Mouse (Mus musculus) right cerebral cortex, postnatal 4 days (tissue): ENCODE results near the gene Ndufv3.

Source experiments
- DNase-seq: peaks from one replicate; pipeline ENCODE4 v3.0.0-alpha.2; 2022

Gene Ndufv3

DNA sequence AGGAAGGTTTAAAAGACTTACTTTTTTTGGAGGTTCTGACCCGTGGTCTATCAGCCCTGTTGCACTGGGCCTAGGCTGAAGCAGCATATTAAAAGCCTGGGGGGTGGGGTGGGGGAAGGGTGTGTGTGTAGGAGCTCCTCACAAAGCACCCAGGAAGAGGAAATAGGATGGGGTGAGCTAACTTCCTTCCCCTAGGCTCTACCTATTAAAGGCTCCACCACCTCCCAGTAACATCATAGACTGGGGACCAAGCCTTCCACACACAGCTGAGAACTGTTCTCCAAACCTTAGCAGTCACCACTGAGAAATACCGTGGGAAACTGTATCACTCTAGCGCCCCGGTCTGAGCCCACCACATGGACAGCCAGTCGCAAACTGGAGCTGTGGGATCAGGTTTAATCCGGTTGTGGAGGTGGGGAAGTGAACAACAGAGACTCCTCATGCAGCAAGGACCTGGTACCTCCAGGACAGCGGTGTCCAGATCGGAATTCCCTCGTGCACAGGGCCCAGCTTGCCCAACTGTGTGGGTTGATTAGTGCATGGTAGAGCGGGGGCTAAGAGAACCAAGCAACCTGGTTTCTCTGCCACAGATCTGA, 38.1 kb downstream of the Ndufv3 start:
- DNase-seq: no peak

DNA sequence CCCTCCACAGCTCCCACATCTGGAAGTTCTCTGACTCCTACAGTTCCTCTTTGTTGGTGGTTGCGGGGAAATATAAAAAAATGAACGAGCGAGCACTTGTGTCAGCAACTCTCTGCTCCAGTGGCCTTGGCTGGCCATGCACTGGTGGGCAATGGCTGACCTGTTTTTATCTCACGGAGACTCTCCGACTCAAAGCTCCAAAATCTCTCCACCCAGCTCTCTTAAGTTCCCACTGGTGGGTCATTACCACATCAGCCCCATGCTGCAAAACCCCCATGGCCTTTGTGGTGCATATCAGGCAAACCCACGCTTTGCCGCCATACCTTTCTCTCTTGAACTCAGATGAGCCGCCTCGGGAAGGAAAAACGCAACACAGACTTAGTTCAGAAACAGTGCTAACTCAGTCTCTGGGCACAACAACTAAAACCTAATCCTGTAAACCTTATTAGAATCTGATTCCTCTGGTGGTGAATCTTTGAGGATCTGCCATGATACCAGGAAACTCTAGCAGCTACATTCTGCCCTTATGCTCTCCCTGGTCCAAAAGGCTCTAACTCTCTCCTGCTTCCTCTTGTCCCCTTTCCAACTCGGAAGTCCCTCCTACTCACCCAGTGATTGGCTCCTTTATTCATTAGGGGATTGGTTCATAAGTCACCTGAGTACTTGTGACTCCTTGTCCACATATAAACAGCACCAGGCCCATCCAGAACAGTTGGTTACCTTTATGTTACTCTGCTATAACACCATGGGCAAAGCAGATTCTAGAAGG, 39.3 kb downstream of the Ndufv3 start:
- DNase-seq: no peak

DNA sequence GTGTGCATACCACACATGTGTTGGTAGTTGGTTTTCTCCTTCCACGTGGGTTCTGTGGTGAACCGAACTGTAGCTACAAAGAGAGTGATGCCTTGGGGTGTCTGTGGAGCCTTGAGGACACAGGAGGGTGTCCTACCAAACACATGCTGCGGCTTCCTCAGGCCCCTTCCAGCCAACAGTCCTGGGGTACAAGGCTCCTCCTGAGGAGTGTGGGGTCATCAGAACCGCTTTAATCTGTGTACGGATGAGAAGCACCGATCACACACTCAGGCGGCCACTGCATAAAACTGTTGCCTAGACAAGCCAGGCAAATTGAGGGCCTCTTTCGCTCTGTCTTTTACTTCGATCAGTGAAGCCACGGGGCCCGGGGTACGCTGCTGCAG, 43.7 kb downstream of the Ndufv3 start:
- DNase-seq: peak; percentile 45

DNA sequence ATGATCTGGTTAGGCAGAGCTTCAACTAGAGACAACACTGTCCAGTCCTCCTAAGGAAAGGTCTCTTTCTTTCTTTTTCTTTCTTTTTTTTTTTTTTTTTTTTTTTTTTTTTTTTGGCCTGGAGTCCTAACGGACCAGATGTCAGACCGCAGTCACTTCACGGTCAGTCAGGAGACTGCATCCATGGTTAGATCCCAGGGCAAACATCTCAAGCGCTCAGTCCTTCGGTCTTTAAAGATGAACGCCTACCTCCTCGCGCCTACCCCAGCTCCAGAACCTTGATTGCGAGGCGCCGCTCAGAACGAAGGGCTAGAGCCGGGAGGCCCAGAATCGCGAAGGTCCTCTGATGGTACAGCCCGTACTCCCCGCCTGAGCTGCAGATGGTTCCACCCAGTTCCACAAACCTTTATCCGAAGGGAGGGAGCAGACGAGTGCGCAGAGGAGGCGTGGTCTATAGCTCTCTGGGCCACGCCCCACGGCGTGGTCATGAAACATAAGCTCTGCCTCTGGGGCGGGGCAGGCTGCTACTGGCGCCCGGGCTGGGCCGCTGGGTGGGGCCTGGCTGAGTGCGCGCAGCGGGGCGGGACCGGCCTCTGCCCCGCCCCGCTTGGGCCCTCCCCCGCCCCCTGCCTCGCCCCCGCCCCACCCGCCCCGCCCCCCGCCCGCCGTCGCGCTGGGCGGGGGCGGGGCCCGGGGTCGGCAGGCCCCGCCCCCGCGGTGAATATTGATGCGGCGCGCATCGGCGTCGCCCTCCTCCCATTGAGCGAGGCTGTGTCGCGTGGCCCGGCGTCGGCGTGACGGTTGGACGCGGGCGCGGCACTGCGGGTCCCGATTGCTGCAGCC, 44.3 kb downstream of the Ndufv3 start, which contains the start of gene Pknox1:
TSS of gene Pknox1 (plus strand) at position 720 of the 843 bp plus-strand sequence.
- DNase-seq: peak; percentile 95

DNA sequence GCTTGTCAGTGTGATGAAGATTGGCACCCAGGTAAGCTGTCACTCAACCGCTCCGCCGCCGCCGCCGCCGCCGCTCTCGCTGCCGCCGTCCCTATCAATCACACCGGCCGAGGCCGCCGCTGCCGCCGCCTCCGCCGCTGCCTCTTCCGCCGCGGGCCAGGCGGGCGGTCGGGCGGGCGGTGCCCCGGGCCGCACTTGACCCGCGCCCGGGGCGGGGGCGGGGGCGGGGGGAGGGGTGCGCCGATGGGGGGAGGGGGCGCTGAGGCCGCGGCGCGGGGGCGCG, 44.9 kb downstream of the Ndufv3 start:
- no peak for DNase-seq

DNA sequence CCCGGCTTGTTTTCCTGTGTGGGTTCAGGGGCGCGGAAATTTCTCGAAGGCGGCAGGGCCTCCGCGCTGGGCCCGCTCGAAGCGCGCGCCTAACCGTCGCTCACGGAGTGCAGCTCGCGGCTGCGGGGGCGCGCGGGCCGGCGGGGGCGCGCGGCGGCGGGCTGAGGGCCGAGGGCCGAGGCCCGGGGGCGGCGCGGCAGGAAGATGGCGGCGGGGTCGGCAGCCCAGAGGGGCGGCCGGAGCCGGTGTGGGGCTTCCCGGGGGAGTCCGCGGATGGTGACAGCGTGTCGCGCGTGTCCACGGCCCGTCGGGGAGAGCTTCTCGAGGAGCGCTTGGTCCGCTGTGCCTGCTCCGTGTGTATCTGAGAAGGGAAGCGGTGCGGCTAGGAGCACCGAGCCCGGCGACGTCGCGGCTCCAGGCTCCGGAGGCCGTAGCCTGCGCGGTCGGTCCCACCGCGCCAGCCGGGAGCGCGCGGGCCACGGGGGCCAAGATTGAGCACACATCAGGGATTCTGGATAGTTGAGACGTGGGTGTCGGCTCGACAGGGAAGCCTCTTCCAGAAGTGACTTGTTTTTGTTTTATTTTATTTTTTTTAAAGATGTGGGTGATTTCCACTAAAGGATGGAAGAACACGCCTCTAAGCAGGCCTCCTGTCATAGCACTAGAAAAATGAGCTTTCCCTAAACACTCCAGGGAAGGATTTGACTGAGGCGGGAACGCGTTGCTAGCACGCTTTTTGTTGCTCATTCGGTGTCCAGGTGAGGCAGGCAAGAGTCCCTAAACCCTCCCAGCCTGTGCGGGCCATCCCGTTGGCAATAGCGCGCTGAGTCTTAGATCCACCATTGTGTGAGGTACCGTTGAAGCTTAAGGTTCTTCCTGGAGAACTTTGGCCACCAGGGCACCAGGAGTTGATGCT, 45.5 kb downstream of the Ndufv3 start:
- peak; percentile 76 for DNase-seq

DNA sequence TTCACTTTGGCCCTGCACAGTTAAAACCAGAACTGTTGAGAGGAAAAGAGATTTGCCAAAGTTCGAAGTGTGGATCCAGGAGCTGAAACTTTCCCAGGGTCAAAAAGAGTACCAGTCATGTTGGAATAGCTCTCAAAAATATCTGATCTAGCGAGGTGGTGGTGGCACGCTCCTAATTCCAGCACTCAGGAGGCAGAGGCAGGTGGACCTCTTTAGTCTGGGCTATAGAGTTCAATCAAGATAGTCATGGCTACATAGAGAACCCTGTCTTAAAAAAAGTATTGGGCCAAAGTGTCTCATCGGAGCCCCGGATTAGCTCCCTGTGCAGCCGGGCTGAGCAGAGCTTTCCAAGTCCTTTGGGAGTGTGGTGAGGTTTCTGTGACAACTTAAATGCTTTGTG, 46.4 kb downstream of the Ndufv3 start:
- no peak for DNase-seq

DNA sequence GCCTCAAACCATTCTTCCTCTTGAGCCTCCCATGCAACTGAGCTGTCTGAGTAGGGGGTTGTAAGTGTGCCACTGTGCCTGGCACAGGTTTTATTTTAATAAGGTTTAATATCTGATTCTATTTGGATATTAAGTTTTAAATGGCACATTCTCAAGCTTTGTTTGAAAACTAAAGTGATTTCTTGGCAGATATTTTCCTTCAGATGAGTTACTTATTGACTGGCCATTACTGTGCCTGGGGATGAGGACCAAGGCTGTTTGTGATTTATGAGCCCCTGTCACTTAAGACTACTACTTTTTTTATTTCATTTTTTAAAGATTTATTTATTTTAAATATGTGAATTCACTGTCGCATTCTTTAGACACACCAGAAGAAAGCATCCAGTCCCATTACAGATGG, 49.8 kb downstream of the Ndufv3 start:
- DNase-seq: no peak

DNA sequence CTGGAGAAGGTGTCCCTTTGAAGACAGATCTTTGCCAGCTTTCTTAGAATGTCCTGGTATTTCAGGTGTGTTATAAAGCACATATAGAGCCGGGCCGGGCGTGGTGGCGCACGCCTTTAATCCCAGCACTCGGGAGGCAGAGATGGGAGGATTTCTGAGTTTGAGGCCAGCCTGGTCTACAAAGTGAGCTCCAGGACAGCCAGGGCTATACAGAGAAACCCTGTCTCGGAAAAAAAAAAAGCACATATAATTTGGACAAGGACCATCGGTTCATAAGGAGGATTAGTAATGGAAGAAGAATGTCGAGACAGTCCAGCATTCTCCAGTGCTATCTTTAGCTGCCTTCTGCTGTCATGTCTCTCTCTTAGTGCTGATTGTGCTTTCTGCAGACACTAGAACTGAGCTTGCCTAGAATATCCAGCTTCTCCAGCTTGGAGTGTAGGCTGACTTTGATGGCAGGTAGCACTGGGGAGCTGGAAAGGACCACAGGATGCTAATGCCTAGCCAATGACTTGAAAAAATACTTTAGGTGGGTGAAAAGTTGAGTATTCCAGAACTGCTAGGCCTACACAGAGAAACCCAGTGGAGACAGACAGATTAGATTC, 50.5 kb downstream of the Ndufv3 start:
- peak; percentile 42 for DNase-seq

DNA sequence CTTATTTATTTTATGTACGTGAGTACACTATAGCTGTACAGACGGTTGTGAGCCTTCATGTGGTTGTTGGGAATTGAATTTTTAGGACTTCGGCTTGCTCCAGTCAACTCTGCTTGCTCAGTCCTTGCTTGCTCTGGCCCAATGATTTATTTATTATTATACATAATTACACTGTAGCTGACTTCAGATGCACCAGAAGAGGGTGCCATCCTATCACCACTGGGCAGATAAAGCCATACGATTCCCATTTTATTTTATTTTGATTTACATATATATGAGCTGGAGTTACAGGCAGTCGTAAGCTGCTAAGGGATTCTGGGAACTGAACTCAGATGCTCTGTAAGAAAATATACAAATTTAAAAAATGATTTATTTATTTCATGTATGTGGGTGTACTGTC, 51.8 kb downstream of the Ndufv3 start:
- no peak for DNase-seq

DNA sequence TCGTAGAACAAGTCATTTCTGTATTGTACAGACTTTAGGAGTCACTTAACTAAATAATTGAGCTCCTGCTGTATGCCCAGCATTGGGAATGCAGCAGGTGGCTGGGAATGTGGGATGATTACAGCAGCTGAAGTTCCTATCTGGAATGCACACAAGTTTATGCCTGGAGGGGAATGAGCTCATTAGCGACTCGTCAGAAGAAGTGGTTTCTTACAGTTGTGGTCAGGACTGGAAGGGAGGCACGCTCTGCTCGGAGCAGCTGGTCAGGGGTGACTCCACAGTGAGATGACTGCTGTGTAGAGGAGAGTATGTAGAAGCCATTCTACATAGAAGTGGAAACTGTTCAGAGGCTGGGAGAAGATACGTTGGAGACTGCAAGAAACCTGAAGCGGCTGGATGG, 54.7 kb downstream of the Ndufv3 start:
- no peak for DNase-seq

DNA sequence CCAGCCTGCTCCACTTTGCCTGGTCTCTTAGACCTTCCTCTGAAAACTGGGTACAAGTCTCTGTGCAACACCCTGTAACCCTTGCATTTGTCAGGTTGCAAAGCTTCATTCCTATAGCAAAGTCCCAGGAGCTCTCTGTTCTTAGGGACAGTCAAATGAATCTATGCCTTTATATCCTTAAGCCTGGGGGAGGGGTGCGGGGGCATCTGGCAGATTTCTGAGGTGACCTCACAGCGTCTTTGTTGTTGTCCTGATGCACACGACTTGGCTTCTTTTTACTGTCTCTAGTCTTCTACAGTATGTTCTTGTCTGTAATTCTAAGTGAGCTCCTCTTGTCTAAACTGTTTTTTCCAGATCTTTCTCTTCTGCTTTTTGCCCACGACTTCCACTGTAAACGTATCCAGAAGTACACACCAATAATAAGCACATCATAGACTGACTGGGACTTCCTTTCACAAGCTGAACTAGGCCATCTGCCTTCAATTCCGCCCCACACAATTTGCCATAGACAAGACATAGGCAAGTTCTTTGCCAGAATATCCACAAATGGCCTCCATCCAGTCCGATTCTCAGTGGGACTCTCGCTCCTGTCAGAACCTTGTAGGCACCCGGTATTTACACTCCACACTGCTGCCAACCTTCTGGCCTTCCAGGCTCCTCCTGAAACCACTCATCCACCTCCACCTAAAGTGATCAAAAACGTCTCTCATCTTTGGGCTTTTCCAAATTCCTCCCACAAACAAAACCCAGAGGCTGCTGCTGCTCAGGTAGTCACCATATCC, 56.7 kb downstream of the Ndufv3 start:
- no peak for DNase-seq

DNA sequence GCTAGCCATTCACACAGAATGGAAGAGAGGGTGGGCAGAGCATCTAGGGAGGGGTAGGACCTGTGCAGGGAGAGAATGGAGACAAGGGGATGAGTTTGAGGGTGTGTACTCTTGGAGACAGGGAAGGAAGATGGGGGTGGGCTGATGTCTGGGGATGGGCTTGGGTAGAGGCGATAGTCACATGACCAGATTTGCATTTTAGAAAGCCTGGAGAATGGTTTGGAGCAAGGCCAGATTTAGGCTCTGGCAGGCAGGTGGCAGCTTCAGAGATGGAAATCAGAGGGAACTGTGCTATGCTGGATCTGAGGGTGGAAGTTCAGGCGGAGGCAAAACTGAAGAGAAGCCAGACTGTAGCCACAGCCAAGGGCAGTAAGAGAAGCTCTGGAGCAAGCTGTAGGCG, 60.4 kb downstream of the Ndufv3 start:
- peak; percentile 19 for DNase-seq
